Mouse (Mus musculus) embryo, embryonic 11 days (tissue): Measurements from ENCODE around the gene Yif1a.

Source experiments
- DNase-seq: peaks from one replicate; pipeline ENCODE4 v3.0.0-alpha.2; 2015

The Yif1a gene

DNA sequence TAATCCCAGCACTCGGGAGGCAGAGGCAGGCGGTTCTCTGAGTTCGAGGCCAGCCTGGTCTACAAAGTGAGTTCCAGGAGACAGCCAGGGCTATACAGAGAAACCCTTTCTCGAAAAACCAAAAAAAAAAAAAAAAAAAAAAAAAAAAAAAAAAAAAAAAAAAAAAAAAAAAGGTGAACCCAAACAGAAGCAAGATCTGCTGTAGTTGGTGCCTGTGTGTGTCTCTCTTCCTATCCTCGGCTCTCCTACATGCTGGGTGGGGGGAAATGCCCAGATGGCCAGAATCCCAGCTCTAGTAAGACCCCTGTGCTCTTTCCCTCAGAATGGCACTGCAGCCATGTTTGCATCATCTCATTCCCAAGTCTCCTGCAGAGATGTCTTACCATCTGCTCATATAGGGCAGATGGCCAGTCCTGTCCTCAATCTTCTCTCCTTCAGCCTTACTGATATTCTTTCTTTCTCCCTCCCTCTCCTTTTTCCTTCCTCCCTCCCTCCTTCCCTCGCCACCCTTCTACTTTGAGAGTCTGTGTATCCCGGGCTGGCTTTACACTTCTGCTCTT lies 35.8 kb downstream of the Yif1a start:
- no peak for DNase-seq

DNA sequence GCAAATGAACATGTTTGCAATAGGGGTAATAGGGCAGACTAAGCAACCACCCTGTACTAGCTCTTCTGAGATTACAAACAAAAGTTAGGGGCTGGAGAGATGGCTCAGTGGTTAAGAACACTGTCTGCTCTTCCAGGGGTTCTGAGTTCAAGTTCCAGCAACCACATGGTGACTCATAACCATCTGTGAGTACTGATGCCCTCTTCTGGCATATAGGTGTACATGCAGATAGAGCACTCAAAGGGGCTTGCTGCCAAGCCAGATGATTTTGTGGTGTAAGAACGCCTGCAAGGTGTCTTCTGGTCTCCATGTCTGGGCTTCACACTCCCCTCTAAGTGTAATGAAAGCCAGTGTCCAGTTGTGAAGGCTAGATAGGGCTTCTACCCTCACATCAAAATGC lies 41.4 kb downstream of the Yif1a start:
- no peak for DNase-seq

GRCm38 (mm10) chr19:5131237-5131636 lies 42.9 kb downstream of the Yif1a start:
- no peak for DNase-seq

- peak; percentile 67 for DNase-seq
Measured at GRCm38 (mm10) chr19:5139640-5140039, 51.3 kb downstream of the Yif1a start.
